Mouse (Mus musculus): ENCODE measurements around the gene Cplx2.

Cplx2 gene

GRCm38 (mm10) chr13:54403224-54404070 is 32.3 kb downstream of the Cplx2 start:
- in situ Hi-C loops (cut with MboI): no loop called here

GRCm38 (mm10) chr13:54404205-54404604 is 33.1 kb downstream of the Cplx2 start:
- in situ Hi-C loops (cut with MboI): no loop called here

- in situ Hi-C loops (cut with MboI): no loop called here
Observed at GRCm38 (mm10) chr13:54405805-54406204, 34.7 kb downstream of the Cplx2 start.

GRCm38 (mm10) chr13:54411656-54412055 is 40.5 kb downstream of the Cplx2 start:
- in situ Hi-C loops (cut with MboI): no loop called here

DNA sequence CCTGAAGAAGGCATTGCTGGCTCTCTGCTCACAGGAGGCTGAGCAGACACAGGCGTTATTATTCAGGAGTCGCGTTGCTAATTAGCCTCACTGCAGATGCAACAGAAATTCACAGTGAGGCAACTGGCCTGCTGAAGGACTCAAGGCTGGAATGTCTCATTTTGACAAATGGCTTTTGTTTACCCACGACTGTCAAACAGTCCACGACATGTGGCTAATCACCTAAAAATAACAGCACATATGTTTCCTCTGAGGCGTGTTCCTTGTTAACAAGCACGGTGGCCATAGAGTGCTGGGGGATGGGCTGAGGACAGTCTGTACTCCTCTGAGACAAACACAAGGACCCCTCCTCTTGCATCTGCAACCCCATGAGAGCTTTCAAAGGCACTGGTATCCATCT is 41.1 kb downstream of the Cplx2 start:
- in situ Hi-C loops (cut with MboI): no loop called here

DNA sequence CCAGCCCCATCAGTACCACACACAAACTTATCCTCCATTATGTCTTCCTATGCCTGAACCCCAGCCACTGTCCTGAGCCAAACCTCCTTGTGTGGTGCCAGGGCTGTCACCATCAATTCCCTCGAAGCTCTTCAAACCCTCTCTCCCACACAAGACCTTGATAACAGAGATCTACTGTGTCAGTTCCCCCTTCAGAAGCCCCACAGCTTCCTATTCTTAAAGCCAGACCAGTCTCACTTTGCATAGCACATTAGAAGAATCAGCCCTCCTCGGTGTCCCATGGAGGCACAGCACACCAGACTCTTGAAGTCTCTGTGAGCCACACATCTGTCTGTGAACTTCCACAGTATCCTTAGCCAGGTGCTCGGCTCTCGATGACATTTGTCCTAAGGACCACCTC is 41.6 kb downstream of the Cplx2 start:
- in situ Hi-C loops (cut with MboI): no loop called here

GRCm38 (mm10) chr13:54415059-54415458 is 43.9 kb downstream of the Cplx2 start:
- in situ Hi-C loops (cut with MboI): no loop called here

DNA sequence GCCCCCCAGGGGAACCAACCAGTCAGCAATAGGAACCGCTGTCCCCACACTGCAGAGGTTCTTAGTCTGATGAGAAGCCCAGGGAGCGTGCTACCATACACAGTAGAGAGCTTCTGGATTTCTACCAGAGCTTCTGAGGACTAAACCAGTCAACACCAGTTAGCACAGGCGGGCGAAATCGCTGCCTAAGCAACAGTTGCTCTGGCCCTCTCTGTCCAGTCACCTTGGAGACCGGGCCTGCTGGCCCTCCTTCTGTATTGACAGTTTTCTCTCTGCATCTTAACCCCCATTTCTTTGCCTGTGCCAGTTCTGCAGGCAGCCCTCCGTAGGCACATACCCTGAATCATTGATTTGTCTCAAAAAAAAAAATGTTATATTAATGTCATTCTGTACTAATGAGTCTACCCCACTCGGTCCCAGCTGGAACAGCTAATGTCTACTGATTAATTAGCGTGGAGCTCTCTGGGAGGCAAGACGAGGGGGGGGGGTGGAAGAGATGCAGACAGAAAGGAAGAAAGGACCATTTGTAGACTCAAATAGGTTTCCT is 47.7 kb downstream of the Cplx2 start:
- in situ Hi-C loops (cut with MboI): no loop called here

DNA sequence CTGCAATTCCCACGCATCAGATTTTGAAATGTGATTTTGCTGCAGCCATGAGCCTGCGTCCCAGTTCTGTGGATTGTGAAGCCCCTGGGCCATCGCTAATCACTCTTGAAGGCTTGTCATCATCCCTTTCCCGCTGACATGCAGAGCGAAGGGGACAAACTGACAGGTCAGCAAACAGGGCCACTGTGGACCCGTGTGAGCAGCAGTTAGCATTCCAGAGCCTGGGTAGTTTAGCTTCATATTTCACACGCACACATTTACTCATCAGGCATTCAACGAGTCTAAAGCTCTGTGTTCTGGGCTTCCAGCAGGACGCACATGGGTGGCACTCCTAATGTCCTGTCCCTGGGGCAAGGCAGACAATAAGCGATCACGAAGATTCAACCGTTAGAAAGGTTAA is 49.1 kb downstream of the Cplx2 start:
- in situ Hi-C loops (cut with MboI): no loop called here

- in situ Hi-C loops (cut with MboI): no loop called here
Observed at GRCm38 (mm10) chr13:54425269-54425668, 54.1 kb downstream of the Cplx2 start.

- in situ Hi-C loops (cut with MboI): no loop called here
Observed at GRCm38 (mm10) chr13:54426781-54427655, 55.9 kb downstream of the Cplx2 start.

DNA sequence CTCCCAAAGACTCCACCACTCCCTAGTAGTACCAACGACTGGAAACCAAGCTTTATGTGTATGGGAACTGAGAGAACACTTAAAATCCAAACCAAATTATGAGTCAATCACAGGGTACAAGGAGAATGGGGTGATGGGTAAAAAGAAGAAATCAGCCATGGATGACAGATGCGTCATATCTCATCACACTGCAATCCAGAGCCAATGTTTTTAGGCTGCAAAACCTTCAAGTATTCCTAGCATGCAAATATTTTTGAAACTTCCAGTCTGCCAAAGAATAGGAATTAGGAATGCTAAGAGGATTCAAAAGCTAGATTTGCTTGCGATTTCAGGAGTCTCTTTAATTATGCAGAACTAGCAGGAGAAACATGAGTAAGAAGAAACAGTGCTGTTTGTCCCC is 57.6 kb downstream of the Cplx2 start:
- in situ Hi-C loops (cut with MboI): no loop called here

GRCm38 (mm10) chr13:54430051-54430450 is 58.9 kb downstream of the Cplx2 start:
- in situ Hi-C loops (cut with MboI): no loop called here

GRCm38 (mm10) chr13:54431161-54431560 is 60.0 kb downstream of the Cplx2 start:
- in situ Hi-C loops (cut with MboI): no loop called here

Measured in mature B cell (primary cell).